Mouse (Mus musculus) cerebellum, adult 11-12 months (tissue): Measurements from ENCODE around the gene Tmprss7.

Experiments
- DNase-seq: peaks from one replicate; pipeline ENCODE4 v3.0.0; 2022

The Tmprss7 gene

DNA sequence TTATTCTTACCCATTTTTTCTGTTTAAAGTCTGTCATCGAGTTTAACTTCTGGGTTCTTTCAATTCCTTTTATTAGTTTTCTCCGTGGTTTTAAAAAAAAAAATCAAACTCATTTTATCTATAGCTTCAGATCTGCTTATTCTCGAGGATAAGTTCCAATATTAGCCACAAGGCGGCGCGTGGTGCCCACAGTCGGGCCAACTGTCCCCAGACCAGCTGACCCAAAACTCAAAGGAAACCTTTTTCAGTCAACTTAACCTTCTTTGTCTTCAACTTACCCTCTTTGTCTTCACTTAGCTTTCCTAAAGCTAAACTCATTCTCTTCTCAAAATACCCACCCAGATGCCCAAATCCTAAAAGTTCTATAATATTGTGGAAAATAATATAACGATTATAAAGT, 8.6 kb downstream of the Tmprss7 start:
- DNase-seq = peak; percentile 61

- no peak for DNase-seq
Measured at GRCm38 (mm10) chr16:45676462-45676861, 17.0 kb downstream of the Tmprss7 start.

DNA sequence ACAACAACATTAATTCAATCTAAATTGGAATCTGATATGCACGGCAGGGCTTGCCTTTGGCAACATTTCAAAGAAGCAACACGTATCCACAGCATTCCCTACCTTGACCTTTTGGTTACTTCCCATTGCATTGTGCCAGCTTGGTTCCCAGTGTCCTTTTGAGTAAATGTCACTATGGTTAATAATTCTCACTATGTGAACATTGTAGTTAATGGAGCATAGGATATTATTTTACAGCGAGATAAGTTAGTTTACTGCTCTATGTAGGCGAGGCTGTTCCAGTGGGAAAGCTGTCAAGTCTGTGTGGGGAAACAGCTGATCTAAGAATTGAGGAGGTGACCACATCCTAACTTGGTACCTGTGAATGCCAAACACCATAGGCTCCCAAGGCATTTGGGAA, 23.5 kb downstream of the Tmprss7 start:
- DNase-seq = no peak

DNA sequence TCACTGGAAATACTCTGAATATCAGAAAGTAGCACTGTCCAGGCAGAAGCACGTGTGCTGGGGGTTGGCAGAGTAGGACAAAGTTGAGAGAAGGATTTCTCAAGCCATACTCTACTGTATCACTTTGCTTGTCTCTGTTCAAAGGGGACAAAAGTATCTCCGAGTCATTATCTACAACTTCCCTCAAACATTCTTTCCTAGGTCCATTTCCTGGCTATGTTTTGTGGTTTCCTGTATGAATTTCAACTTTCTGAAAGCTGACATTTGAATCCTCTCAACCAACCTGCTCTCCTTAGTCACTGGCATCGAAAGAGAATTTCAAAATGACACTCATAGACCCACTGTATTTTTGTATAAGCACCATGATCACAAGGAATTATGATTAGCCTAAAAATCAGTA, 25.3 kb downstream of the Tmprss7 start:
- no peak for DNase-seq

GRCm38 (mm10) chr16:45666136-45666535, 27.3 kb downstream of the Tmprss7 start:
- no peak for DNase-seq

GRCm38 (mm10) chr16:45662381-45662780, 31.1 kb downstream of the Tmprss7 start:
- no peak for DNase-seq

DNA sequence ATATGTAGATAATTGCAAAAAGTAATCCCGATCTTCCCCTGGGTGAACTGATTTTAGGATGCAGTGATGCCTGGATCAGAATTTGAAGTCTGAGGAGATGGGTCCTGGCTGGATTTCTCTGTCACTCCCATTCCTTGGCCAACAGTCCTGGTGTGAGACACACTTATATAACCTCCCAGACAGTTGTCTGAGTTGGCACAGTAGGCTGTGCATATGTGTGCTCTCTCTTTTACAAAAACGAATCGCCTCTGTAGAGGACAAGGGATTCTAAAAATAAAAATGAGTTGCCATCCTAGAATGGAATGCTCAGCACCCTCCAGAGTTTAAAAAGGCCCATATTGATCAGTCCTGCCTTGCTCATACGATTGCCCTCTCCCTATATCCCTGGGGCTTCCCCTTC, 33.9 kb downstream of the Tmprss7 start:
- peak; percentile 73 for DNase-seq

GRCm38 (mm10) chr16:45658248-45658647, 35.2 kb downstream of the Tmprss7 start:
- no peak for DNase-seq

GRCm38 (mm10) chr16:45657574-45658159, 35.8 kb downstream of the Tmprss7 start:
- DNase-seq = no peak

GRCm38 (mm10) chr16:45654465-45654864, 39.0 kb downstream of the Tmprss7 start:
- no peak for DNase-seq

DNA sequence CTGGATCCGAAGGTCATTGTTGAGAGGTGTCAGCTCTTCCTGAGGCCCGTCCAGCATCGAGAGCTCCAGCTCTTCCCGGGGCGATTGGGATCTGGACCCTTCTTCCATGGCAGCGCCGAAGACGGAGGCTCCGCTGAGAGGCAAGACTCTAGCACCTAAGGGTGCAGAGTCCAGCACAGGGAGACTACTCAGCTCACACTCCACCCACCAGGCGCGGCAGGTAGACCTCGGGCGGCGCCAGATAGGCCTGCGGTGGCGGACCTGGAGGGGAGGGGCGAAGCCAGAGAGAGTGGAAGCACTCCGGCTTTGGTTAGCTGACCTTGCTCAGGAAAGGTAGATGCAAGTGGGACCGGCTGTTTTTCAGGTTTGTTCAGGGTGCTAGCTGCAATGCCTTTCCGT, 39.5 kb downstream of the Tmprss7 start, which contains the start of gene BC016579:
Gene BC016579 (minus strand): TSS at position 135 of the 399 bp plus-strand sequence.
- DNase-seq = peak; percentile 29

GRCm38 (mm10) chr16:45653009-45653933, 40.2 kb downstream of the Tmprss7 start:
- DNase-seq = no peak

- DNase-seq = no peak
Measured at GRCm38 (mm10) chr16:45651497-45651896, 42.0 kb downstream of the Tmprss7 start.

DNA sequence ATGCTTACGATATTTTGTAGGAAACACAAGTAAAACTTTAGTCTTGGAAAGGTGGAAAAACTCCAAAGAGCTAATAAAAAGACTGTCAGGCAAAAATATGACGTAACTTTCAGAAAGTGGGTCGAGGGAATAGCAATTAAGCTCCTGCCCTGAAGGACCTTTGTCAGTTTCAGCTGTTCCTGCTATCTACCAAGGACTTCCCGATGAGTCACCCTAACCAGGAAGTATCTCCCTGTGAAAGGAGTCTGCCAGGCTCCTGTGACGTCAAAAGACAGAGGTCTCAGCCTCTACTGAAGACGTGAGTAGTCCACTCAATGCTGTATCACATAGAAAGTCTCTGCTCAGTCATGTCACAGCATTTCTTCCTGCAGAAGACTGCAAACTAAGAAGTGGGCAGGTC, 49.1 kb downstream of the Tmprss7 start:
- DNase-seq = peak; percentile 18

DNA sequence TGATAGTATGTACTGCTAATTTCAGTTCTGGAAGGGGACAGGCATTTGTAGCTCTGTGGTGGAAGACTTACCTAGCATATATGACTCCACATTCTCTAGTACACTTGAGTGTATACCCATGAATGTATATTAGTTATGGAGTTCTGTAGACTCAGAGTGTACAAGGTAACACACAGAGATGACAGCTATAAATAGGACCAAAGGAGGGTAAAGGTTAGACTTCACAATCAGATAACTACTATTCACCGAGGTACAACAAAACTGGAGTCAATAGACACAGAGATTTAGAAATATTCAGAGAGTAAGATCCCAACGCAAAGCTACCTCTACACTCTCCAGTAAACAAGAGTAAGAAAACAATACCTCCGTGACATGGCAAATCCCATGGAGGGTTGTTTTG, 49.5 kb downstream of the Tmprss7 start:
- DNase-seq = no peak

DNA sequence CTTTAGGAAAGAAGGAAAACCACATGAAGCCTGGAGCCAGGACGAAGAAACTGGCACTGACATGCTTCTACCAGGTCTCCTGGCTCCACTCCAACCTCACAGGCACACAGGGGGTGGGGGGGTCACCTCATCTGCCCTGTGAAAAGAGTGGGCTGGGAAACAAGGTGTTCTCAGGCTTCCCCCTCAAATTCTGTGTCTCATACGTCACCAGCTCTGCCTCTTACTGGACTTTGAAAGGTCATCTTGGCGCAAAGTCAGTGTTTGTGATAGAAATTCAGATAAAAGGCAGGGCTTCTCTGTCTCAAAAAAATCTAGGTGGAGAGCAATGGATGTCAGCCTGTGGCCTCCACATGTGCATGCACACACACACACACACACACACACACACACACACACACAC, 52.2 kb downstream of the Tmprss7 start:
- DNase-seq = no peak

GRCm38 (mm10) chr16:45640070-45640762, 53.2 kb downstream of the Tmprss7 start:
- no peak for DNase-seq

DNA sequence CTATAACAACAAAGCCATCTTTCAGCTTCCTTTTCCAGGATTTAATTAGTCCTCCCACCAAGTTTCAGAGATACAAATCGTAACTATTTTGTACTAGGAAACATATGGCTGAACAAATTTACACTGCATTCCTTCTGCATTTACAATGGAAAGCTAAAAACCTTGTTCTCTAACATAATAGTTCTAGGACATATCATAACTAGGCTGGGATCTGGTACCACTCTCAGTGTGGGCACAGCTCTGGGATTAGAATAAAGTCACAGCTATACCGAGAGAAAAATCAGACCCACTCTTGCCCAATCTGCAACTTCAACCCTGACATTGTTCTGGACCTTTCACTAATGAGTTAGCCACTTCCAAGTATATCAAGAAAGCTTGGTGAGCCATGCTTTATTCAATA, 57.6 kb downstream of the Tmprss7 start:
- no peak for DNase-seq

GRCm38 (mm10) chr16:45632420-45632819, 61.0 kb downstream of the Tmprss7 start:
- no peak for DNase-seq

- peak; percentile 51 for DNase-seq
Measured at GRCm38 (mm10) chr16:45630347-45630960, 63.0 kb downstream of the Tmprss7 start.

GRCm38 (mm10) chr16:45629497-45630105, 63.9 kb downstream of the Tmprss7 start:
- DNase-seq = peak; percentile 18

DNA sequence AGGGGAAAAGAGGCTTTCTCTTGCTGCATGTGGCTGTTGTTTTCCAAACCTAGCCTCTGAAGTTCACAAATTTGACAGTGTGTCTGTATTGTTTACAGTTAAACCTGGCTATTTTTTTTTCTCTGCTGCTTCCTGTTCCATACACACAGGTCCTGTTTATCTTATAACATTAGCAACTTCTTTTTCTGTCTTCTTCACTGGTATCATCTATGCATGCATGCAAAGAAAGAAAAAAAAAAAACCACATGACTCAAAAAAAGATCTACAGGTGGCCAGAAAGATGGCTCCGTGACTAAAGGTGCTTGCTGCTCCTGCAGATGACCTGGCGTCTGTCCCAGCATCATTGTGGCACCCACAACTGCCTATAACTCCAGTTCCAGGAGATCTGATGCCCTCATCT, 68.1 kb downstream of the Tmprss7 start:
- DNase-seq = no peak

DNA sequence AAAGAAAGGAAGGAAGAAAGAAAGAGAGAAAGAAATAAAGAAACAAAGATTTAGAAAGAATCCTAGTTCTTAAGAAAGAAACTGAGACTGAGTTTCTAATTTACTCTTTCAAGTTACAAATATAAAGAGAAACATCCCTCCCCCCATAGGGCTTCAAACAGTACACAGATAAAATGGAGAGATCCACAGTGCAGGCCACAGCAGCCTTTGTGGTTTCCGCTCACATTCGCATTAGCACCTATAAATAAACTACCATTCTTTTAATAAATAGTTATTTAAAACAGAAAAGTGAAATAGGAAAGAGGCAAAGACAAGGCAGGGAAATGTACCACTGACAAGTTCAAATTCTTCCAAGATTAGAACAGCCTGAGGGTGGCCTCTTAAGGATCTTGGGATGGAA, 68.7 kb downstream of the Tmprss7 start:
- DNase-seq = no peak
